Mouse (Mus musculus) gastrocnemius, postnatal 10 days (tissue): ENCODE data around the gene Fbp1. TPM values are rescaled to one million over a fixed set of nuclear protein-coding genes. Genes with fewer than 3 reads are reported as not detected.
A peak's percentile ranks its signal among the peaks of the same experiment; 100 is the strongest.
"Not testable (repeated sequence)": the region's sequence is repeated elsewhere in the genome, so short reads cannot be mapped to it uniquely, and the experiment has no call there.

Source experiments
- DNase-seq: peaks from one replicate; pipeline ENCODE4 v3.0.0; 2021; ENCODE audit warnings: mixed read lengths
- long read RNA-seq, 2 experiments: library from polyadenylated mRNA; stranded (forward); transcript quantifications; one replicate each; pipeline ENCODE4 v2.0.0; 2021
- total RNA-seq, 2 experiments: library from RNA; stranded (reverse); gene quantifications; 2 replicates each; pipeline ENCODE4 v1.2.3; 2021

Gene Fbp1
- under 1 TPM in 1 of 2 experiments, not detected in 1; 0.54 TPM for total RNA-seq
- long read RNA-seq, experiment 1, result 0 reads
- long read RNA-seq, experiment 2, result 0 reads

DNA sequence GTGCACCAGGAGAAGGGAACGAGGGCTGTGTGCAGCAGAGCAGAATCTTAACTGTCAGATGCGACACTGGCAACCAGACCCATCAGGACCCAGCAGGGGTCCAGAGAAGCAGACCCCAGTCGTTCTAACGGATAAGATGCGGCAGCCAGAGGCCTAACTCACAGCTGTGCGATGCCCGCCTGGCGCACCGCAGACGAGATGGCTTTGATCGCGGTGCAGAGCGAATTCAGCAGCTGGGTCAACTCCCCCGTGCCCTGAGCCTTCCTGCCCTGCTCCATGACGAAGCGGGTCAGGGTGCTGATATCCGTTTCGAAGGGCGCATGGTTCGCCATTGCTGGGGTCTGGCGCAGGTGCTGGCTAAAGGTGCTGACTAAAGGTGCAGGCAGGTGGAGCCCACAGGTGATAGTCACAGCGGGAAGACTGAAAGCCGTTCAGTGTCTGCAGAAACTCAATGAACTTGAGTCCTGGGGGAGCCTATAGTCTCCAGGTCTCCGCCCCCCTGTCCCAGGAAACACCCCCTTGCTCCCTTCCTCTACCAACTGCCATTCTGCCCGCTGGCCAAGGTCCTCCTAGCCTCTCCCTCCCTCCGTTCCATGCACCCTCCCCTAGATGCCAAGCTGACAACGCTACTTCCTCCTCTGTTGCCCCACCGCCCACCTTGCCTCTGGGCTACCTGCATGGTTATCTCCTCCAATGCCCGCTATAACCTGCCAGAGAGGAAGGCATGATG, at the start of gene Fbp1:
Fbp1 (minus strand) TSS at position 571 of the 730 bp plus-strand sequence.
- no peak for DNase-seq

DNA sequence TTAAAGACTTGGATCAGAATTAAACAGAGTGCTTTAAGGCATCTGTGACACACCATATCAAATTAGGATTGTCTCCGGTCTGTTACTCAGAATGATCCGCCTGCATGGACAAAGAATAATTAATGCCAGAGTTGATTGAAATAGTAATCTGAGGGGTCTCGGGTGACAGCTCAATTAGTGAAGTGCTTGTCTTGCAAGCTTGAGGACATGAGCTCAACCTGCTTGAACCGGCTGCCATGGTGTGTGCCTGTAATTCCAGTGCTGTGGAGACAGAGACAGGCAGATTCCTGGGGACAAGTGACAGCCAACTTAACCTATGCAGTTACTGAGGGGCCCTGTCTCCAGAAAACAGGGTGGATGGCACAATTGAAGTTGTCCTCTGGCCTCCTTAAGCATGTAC, 44.4 kb upstream of the Fbp1 start:
- DNase-seq, result no peak

DNA sequence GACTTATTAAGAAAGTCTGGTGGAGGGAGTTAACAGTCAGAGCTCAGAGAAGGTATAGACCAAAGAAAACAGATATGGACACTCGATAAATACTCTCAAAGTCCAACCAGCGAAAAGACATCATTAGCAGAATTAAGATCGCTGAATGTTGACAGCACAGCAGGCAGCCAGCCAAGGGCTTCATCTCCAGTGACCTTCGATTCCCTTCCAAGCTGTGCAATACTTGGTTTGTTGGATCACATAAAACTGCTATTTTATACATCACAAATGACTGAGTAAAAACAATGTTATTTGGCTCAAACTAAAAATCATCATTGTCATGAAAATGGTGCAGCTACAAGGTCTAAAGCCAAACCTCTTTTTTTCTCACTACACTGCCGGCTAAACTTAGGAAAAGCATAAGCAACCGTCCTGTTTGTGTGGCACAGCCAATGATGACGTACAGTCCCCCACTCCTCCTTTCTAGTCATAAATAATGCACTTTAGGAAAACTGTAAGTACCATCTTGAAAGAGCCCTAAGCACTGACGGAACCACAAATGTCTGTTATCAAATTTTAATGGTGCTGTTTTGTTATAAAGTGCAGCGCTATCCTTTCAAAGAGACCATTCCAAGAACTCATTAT, 41.8 kb upstream of the Fbp1 start:
- peak; percentile 11 for DNase-seq

DNA sequence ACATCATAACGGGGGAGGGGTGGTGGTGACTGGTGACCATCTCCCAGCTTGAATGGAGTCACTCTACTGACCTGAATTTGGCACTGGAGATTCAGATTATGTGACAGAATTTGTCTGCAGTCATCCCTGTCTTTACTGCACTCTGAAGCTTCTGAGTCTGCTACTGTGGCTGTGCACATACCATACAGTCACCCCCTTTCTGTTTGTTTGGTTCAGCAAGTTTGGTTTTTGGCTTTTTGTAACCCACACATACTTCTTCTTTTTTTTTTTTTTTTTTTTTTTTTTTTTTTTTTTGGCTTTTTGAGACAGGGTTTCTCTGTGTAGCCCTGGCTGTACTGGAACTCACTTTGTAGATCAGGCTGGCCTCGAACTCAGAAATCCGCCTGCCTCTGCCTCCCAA, 41.1 kb upstream of the Fbp1 start:
- DNase-seq, result not testable (repeated sequence)

DNA sequence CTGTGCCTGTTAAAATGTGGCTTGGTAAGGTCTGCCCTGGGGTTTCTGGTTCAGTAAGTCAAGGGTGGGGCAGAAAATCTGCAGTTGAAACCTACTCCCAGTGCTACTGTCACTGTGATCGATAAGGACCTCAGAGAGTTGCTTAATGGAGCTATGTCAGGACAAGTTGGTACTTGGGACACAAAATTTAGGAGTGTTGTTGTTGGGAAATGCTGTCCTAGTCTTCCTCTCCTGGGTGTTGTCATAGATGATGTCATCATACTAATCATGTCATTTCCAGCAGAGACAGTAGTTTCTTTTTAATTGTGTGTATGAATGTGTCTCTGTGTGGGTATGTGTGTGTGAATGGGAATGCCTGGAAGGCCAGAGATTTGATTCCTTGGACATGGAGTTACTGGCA, 39.4 kb upstream of the Fbp1 start:
- DNase-seq, result no peak

DNA sequence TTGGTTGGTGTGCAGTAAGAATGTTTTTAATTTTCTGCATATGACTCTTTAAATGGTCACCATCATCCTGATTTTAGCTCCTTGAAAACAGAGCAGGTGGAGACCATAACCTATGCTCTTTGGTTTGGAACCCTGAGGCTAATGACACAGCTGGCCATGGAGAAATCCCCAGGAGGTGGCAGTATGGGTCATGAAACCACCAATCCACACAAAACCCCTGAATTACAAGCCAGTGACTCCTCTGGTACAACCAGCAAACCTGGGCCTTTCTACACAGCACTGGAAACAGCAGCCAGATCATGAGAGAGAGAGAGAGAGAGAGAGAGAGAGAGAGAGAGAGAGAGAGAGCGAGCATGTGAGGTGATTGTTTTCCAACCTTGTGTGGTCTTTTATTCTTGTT, 38.4 kb upstream of the Fbp1 start:
- DNase-seq, result peak; percentile 42

DNA sequence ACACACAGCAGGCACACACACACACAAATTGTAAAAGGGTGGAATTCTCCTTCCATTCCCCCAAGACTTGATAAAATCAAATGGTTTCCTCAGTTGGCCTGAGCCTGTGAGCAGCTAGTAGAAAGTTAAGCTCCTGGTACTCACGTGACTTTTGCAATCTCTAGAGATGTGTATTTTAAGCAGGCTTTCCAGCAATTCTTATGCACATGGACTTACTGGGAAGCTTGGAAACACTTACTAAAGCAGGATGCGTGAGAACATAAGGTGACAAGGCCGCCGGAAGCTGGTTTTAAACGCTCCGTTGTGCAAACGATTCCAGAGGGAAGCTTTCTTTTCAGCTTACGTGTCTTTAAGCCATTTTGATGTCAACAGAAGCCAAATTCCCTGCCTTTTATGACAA, 35.1 kb upstream of the Fbp1 start:
- DNase-seq, result no peak

DNA sequence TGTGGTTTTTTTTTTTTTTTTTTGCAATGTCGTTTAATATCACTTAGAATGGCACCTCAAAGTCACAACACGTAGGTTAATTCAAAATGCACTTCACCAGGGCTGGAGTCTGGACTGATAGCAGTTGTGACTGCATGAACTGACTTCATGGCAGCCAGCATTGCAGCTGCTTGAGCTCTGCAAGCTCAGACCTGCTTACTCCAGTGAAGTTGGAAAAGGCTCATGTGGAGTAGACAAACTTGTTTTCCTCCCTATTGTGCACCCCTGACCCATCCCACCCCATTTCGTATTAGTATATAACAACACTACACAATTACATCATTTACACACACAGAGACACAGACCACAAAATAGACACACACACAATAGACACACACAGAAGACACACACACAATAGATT, 34.6 kb upstream of the Fbp1 start:
- DNase-seq, result no peak

DNA sequence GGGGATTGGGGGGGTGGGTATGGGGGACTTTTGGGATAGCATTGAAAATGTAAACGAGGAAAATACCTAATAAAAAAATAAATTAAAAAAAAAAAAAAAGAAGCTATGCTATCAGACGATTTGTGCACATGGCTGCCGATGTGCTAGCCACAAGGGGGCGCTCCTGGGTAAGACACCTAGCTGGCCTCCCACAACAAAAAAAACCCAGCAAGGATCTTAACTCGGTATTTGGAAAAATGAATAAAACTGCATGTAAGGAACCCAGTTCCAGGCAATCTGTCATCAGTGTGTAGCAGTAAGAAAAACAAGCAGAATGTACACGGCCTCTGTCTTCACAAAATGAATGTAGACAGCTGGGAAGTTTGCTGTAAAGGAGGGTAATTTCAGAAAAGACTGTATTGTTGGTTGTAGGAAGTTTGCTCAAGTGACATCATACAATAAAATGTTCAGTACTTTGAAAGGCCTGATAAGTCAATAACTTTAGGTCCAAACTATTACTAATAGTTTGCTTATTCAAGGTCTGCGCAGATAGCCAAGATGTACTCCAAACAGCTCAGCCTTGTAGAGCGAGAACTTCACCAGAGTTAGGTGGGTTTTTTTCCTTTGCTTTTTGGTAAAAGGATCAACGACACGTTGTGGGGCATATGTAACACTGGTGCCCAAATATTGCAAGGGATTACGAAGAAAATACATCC, 31.7 kb upstream of the Fbp1 start:
- peak; percentile 90 for DNase-seq

DNA sequence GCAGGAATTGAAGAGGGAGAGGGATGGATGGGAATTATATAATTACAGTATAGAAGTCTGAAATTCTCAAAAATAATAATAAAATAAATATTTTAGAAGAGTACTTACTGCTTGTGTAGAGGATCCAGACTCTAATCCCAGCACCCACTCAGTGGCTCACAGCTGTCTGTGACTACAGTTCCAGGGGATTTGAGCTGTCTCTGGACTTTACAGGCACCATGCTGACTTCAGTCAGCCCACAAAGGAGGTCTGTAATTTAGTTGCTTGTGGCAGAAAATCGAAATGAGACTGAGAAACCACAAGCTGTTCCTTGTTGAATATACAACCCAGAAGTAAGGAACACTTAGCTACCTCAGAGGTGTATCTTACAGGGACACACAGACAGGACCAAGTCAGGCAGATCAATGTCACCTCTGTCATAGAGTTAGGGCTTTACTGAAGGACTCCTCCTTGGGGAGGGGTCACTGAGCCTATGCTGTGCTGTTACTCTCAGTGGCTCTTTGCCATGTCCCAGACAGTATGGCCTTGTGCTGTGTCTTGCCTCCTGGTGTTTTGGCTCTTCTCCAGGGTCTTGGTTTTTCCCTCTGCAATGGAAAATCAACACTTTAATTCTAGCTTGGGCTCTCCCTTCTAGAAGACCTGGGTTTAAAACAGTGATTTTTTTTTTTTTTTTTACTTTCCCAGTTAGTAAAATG, 29.5 kb upstream of the Fbp1 start:
- DNase-seq, result no peak

DNA sequence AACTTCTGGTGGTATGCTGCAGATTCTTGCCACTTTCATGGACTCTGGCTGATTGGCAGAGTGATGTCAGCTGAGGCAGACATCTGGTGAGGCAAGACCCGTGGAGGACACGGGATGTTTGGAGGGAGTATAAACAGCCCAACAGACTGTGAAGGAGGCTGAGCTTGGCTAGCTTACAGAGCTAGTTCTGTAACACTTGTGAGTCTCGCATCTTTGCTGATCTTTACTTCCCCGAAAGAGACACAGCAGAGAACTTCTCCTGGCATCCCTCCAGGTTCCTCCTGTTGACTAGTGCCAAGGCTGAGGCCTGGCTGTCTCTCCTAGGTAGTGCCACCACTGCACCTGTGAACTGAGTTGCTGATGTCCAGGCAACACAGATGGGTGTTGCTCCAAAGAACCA, 28.6 kb upstream of the Fbp1 start:
- no peak for DNase-seq

DNA sequence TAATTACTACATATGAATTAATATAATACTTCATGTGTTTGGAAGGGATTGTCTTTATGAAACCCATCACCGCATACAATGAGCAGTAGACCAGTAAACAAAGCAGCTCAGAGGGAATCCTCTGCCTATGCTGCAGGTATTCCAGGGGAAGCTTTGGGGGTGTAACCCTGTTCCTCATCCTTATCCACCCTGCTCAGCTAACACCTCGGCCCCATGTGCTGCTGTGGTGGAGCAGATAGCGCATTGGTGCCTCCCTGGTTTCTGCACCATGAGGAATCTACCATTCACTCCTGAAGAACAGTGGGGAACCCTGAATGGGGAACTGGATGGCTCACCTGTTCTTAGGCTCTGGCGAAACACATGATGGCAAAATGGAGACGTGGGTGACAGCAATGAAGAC, 23.5 kb upstream of the Fbp1 start:
- DNase-seq, result no peak

DNA sequence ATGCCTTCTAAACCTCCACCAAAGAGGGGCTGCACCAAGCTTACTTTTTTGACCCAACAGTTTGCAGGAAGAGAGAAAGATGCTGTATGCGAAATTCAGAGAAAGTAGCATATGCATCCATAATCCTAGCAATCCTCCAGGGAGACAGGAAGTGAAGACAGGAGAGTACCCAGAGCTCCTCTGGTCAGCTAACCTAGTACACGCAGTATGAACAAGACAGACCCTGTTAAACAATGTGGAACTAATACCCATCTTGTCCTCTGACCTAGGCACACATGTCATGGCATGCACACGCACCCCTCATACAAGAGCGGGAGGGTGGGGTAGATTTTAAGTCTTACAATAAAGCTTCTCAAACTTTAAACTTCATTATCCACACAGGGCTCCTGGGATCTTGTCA, 22.1 kb upstream of the Fbp1 start:
- DNase-seq, result no peak

DNA sequence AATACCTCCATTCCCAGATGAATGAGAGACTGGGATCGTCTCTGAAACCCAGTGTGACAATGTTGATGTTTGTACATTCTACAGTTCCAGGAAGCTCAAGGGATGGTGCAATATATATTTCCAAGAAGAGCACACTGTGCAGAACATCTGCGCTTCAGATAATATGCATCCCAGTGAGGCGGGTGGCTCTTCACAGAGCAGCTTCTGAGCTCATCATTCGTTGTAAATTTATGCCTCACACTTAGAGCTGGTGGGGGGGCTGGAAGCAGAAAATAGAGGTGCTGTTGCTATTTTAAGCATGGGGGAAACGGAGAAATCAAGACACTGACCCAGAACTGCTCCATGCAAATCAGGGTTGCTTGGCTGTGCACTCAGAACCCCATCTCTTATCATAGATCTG, 21.7 kb upstream of the Fbp1 start:
- no peak for DNase-seq

DNA sequence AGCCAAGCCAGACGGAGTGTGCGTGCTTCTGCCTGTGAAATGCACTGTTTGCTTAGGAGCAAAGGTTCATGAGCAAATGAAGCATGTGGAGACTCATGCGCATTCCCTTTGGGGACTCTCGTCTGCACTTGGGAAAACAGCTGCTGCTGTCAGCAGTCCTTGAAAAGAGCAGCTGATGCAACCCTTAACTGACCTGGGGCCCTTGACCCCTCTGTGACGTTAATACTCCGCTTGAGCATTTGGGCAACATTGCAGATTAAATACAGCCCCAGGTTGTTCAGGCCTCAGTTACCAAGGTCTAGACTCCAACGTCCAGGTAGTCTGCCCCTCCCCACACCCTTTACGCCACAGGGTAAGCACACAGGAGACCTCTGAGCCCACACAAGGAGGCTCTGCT, 20.1 kb upstream of the Fbp1 start:
- DNase-seq, result no peak

DNA sequence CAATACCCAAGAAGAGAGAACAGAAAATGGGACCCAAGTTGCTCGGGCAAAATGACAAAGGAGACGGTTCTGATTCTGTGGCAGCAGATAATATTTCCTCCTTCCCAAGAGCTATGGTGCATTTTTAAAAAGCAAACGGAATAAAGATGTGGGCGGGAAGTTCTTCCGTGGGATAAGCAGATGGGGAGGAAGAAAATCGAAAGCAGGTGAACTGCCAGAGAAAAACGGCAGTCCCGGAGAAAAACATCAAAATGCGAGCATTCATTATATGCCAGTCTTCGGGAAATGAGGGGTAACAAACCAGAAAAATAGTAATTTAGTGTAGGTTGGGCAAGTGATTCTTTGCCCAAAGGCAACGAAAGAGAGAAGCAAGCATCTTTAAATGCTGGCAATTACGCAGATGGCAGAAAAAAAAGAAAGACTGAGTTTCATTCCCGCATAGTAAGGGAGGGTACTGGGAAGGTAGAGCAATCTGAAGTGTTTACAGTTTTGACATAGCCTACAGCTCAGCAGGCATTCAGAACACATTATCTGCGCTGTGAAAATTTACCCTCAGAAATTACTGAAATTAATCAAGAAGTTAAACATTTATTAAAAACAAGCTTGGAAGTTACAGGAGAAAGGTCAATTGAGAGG, 19.6 kb upstream of the Fbp1 start:
- DNase-seq, result no peak

DNA sequence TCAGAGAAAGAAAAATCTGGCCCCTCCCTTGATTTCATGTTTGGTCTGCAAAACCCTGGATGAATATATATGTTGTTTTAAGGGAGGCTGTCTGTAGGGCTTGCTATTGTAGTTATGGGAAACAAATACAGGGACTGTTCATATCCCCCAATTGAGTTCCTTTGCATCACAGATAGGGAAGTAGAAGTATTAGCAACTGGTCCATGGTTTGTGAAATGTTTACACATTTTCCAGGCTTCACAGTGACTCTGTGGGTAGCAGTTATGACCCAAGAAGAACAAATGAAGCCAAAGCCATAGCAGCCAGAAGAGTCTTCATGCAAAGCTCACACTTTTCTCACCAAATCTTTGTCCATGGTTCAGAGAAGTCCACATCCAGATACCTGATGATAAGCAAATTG, 13.1 kb upstream of the Fbp1 start:
- DNase-seq, result no peak

DNA sequence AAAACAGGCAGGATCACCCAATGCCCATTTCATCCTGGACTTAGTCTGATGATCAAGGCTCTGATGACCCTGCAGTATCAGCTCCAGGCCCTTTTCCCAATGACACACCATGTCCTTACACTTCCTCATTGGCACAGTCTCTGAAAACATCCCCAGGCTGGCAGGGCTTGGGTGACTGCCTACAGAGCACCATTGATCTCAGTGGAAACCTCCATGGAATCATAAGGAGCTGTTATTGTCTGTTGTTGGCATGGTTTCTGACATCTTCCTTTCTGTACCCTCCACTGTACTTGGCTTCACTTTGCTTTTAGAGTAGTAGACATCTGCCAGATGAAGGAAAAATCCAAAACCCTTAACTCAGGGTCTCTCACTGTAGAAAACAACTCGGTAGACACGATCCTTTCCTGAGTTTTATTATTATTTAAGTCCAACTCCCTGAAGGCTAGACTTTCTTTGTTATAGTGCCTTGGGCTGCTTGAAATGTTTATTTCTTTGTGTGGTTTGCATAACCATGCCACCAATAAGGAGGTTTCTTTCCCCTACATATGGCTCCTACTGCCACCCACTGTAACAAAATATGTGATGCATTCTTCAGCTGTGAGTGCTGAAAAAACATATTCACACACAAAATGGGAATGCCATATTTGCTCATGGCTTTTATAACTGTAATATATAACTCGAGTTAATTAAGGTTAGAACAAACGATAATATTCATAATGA, 10.0 kb upstream of the Fbp1 start:
- DNase-seq, result no peak

DNA sequence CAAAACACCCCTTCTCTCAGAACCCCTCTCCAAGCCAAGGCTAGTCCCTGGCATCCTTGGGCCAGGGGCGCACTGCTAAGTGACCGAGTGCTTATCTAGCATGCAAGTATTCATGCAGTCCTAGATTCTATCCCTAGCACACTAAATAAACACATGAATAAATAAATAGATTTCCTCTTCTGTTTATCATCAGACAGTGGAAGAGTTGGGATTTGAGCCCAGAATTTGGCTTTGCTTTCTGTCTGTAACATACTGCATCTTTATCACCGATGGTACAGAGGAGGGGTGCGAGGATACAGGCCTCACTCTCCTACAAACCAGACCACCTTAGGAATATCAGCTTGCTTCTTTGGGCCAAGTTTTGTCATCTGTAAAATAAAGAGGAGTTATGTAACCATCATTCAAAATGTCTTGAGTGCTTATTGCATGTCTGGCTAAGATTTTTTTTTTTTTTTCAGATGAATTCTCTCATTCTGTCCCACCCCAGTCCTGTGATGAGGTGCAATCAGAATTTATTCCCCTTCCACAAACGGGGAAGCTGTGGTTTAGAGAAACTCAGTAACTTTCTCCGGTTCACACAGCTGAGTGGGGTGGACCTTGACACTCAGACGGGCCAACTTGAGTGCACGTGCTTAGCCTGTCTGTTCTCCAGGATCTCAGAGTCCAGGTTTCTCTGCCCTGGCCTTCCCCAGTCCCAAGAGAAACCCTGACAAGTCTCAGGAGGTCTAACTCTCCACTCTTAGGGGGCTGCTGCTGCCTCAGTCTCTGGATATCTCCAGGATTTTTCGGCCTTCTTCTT, 5.2 kb upstream of the Fbp1 start:
- no peak for DNase-seq

DNA sequence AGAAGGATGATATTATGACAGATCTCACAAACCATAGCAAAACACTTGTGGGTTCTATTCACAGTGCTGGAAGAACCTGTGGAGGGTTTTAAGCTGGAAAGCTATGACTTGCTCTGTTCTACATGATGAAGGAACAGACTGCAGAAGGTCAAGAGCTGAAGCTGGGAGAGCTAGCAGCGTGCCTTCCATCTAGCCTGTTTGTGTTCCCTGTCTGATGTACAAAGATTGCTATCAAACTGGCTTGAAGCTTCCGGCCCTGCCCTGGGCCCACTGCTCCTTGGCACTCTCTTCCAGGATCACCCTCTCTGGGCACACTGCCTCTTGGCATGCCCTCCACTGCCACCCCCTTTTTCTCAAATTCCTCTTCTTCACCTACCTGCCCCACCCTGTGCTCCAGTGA, 1.2 kb upstream of the Fbp1 start:
- DNase-seq, result no peak

DNA sequence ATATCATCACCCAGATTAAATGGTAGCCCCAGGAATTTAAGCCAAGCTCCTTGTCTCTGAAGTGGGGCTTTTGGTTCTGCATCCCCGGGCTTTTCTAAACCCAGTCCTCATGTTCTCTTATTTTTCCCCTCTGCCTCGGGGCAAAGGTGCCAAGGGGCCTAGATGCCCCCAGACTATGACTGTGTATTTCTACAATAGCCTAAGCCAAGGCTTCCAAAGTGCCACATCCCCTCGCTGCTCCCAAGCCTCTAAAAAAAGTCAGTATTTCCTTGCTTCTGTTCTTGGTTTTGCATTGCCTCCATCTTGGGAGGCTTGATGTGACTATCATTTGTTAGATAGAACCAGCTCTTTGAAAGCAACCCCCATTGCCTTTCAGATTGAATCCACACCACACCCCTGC, 3.5 kb downstream of the Fbp1 start:
- no peak for DNase-seq
